Mouse (Mus musculus): ENCODE data around the gene Wasf1.

DNA sequence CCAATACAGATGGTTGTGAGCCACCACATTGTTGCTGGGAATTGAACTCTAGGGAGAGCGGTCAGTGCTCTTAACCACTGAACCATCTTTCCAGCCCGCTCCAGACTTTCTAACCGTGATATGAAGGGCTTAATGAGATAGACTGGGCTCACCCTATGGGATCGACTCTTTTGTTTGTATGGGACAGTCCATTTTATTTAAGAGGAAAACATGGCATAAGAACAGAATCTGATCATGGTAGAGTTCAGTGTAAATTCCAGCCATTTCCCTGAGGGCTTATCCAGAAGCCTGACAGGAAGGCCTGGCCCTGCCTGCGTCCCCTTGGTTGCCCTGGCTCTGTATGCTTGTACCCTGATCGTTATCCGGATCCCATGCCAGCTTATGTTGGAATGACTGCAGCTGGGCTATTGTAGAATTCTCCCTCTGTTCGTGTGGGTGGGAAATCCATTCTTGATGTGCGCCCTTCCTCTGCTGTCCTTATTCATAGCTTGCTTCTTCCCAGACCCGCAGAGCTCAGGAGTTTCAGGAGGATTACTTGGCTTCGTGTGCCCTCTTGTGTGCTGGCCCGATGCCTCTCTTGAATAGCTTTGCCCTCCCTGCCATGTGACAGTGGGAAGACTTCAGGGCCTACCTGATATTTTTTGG, 87.4 kb downstream of the Wasf1 start:
- no peak for TF ChIP-seq CTCF (IDR thresholded peaks at IDR 0.05; ENCODE audit: borderline replicate concordance, control insufficient read depth, extremely low read depth, insufficient read depth, low read length, poor library complexity)
- TF ChIP-seq POLR2A (IDR thresholded peaks at IDR 0.05; ENCODE audit: control insufficient read depth, extremely low read depth, insufficient read depth, low read length, poor library complexity), result no peak
